Mouse (Mus musculus) mouse embryonic stem cell (cell line): ENCODE results near the gene Adcy3.

Experiments used
- in situ Hi-C, 2 experiments: fragments of 300-500 bp; cut with MboI; formaldehyde crosslinking; loops; 1 replicate in 1 of 2; 3 replicates in 1 of 2; pipeline ENCODE4 v1.14.3; 2019 to 2020; ENCODE audit warnings: low sequenced_read_pairs in 2 of 2, low pct_unique_long_range_greater_than_20kb in 1 of 2, mixed read lengths in 1 of 2; ENCODE audit not compliant: unreplicated experiment in 1 of 2

Adcy3 gene

DNA sequence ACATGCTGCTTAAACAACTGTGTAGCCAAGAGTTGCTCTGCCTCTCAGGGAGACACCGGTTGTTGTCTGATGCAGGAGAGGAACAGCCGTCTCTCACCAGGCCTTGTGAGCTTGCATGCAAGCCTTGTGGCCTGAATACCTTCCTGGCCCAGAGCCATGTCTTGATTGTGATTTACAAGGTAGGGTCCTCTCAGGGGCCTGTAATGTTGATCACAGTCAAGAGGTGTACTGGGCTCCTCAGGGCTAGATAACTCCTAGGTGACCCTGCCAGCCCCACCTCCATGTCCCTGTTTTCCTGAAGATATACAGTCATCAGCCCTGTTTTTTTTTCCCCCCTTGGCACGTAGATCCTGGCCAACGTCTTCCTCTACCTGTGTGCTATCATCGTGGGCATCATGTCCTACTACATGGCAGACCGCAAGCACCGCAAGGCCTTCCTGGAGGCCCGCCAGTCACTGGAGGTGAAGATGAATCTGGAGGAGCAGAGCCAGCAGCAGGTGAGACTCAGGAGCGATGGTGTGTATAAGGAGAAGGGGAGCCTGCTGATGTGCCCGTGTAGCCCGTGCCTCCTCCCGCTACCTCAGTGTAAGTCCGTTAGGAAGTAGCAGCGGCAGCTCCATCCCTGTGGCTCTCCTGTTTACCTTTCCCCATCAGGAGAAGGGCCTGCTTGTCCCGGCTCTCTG, 40.3 kb downstream of the Adcy3 start:
- in situ Hi-C loops: no loop called here

DNA sequence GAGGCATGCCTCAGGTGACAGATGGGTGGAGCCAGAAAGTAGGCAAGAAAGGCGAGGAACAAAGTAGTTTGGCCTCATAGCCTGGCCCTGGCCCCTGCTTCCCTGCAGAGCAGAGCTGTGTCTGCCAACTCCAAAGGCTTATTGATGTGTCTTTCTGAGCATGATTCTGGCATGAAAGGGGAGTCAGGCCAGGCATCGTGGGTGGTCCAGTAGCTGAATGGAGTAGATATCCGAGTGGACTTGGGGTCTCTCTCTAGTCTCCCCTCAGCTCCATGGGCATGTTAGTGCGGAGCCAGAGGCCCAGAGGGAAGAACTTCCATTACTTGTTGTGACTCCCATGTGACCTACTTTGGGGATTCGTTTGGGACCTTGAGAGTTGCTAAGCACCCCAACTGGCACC, 45.9 kb downstream of the Adcy3 start:
- in situ Hi-C loops: no loop called here

DNA sequence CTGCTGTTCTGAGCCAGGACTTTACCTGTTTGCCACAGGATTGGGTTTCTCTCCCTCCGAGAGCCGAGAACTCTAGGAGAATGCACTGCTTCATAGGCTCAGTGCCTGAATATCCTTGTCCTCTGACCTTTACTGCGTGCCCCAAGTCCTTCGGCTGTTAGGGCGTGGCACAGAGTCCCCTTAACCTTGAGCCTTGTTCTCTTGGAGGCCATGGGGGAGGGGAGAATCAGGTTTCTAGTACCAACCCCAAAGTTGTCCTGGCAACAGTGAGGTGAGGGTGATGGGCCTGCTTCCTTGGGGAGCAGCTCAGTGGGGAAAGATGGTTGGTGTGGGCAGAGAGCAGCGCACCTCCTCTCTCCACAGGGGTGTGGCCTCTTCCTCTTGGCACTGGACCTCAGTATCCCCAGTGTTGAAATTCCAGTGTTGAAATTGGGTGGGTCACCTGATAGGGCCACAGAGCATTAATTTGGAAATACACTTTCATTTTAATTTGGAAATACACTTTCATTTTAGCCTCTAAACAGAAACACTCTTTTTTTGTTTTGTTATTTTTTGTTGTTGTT, 46.8 kb downstream of the Adcy3 start:
- in situ Hi-C loops: no loop called here

DNA sequence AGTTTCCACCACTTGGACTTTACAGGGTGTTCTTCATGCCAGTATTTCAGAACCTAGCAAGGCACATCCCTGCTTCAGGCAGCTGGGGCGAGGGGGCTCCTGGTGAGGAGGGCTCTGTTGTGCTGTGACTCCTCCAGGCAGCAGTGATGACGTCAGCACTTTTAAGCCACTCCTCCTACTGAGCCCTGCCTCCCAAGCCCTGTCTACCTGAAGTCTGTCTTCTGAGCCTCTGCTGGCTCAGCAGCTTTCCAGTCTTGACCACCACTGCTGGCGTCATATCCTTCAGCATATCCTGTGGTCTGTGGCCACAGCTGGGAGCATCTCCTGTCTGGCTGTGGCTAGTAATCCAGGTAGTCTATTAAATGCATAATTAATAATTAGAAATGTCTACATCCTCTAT, 47.6 kb downstream of the Adcy3 start:
- in situ Hi-C loops: no loop called here

DNA sequence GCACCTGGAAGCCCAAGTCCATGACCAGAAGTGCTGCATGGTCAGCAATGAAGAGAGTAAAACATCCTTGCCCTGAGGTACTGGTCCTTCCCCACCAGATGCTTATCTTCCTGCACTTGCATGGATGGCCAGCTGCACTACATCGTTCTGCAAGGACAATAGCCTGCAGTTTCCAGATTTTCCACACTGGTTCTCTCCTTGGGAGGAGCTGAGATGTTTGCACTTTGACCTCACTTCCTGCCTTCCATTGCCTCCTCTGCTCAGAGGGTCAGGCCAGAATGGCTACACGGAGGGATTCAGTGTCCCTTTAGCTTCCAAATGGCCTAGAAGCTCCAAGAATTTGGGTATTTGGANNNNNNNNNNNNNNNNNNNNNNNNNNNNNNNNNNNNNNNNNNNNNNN, 51.7 kb downstream of the Adcy3 start:
- in situ Hi-C loops: no loop called here

DNA sequence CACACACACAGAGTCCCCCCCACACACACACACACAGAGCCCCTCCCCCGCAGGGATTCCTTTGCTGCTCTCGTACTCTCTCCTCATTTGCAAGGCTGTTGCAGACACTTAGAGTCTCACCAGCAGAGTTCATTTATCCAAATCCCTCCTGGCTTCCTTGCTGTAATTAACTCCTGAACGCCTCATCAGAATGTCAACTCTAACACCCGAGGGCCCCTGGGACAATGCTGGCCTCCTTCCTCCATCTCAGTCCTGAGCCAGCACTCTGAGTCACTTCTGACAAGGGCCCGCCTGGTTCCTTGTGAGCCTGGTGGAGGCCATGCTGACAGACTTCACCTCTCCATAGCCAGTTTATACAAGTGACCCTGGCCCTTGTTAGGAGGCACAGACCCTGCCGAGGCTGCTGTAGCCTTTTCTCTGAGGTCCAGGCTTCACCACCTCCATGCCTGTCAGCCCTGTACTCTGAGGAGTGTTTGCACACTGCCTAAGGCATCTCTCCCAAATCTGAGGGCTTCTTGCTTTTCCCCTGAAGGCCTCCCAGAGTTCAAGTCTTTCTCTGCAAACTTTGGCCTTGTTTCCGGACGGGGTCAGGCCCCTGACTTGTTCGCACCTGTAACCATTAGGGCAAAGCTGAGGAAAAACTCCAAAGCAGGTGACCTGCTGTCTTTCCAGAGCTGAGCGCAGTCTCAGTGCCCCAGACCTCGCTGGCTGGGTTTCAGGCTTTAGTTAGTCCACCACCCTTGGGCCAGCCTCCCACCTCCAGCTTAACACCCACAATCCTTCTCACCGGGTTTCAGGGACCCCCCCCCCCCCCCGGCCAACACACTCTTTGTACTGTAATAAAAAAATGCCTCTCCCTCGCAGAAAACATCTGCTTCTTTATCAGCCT, 55.5 kb downstream of the Adcy3 start:
- in situ Hi-C loops: no loop called here

DNA sequence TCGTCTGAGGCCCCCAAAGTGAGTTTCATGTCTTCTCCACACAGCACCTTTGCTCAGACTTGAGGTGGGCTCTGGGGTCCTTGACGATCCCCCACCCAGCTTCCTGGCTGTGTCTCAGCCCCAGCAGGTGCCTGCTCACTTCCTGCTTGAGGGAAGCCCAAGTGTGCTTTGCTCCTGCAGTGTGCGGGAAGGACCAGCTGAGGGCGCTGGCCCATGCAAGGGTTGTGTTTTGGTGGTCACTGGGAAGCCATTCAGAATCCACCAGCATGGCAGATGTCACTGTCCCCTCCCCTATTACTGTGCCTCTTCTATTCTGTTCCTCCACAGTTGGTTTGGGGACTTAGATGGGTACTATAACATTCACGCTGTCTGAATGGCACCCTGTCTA, 56.2 kb downstream of the Adcy3 start:
- in situ Hi-C loops: no loop called here

DNA sequence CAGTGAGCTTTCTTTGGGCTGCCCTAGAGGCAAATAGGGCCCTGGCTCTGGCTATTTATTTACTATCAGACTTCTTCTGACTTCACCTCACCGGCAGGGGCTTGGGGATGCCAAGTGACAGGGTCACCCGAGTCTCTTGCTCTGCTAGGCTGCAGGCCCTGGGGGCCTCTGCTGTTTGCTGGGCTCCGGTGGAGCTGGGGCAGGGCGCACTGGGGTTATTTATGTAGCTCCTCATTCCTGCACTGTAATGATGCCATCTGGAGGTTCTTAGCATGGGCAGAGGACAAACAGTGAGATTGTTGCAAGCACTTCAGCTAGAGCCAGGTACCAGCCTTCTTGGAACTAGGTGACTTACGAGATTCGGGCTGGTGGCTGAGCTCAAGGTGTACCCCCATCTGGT, 59.6 kb downstream of the Adcy3 start:
- in situ Hi-C loops: no loop called here

DNA sequence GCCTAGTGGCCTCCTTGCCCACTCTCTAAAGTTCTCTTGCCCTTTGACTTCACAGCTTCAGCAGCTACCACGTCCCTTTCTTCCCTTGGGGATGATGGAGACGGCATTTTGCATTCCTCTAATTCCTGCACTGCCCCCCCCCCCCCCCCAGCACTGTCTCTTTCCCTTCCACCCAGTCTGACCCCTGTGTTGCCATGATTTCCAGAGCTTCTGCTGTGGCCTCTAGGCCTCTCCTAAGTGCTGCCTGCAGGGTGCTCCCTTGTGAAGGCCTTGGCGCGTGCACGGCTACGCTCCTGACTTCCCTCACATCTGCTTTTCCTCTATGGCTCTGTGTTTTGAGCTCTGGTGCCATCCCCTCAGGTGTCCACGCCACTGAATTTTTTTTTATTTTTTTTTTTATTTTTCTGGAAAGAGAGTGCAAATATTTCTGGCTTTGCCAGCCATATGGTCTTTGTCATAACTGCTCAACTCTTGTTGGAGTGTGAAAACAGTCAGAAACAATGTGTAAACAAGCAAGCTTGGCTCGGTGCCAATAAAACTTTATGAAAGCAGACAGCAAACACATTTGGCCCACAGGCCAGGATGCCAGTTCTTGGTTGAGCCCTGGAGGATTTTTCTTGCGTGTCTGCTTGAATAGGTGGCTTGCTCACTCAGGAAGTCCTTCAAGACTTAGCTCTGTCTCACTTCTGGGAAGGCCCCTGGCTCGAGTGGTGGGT, 60.3 kb downstream of the Adcy3 start:
- in situ Hi-C loops: no loop called here

DNA sequence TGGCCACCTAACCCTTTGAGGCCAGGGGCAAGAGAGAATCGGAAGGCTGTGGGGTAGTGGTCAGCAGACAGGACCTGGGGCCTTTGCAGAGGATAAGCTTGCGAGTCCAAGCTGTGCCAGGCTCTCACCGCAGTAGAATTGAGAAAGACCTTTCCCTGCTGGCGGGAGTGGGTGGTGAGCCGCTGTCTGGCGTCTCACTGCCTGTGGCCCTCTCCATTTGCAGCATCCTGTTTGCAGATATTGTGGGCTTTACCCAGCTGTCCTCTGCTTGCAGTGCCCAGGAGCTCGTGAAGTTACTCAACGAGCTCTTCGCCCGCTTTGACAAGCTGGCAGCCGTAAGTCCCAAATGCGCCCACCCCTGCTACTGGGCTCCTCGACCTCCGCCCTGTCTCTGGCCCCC, 61.7 kb downstream of the Adcy3 start:
- in situ Hi-C loops: no loop called here

DNA sequence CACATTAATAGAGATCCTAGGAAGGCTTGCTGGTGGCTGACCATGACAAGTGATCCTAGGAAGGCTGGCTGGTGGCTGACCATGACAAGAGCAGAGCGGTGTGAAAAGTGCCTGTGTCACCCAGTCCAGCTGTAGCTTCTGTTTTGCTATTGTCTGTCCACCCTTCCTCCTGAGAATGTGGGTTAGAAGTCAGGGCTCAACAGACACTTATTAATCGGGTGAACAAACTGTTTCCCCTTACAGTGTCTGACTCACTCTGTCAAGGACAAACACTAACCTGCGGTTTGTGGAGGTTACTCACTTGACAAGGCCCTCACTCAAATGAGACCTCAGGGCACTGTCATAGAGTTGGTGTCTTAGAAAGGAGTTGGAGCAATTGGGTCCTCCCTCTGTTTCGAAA, 65.8 kb downstream of the Adcy3 start:
- in situ Hi-C loops: no loop called here

DNA sequence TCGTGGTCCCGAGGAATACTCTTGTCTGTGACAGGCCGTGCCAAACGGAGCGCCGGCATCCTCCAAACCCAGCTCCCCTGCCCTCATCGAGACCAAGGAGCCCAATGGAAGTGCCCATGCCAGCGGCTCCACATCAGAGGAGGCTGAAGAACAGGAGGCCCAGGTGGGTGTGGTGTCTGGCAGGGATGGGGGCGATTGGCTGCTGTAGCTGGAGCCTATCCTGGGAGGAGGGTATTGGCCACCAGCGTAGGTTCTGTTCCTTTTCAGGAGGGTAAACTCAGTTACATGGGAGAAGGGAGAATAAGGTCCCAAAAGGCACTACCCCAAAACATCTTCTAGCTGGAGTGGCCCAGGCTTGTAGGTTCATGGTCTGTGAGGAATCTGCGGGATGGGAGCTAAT, 66.4 kb downstream of the Adcy3 start:
- in situ Hi-C loops: no loop called here

DNA sequence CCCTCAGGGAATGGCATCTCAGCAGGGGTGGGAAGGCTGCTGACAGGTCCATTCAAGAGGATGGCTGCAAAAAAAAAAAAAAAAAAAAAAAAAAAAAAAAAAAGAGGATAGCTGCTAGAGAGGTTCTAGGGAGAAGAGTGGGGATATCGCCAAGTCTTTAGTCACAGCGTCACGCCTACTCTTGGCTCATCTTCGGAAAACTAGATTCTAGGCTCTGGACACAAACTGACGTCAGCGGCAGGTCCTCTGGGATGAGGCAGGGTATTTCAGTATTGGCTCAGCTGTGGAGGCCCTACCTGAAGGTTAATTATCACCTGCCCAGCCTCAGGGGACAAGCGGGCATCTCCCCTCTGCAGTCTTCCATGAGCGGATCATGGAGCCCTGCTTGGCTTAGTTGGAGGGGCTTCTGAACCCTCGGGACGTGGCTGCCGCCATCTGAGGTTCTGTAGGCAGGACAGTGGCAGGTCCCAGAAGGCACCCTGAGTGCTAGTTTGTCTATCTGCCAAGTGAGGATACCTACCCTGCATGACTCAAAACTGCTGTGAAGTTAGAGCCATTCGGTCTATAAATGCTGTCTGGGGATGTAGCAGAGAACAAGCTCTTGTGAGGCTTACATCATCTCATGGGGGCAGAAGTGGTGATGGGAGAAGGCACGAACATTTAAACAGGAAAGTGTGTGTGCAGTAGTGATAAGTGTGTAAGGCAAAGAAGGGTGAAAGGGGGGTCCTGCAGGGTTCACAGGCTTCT, 68.7 kb downstream of the Adcy3 start:
- in situ Hi-C loops: no loop called here

DNA sequence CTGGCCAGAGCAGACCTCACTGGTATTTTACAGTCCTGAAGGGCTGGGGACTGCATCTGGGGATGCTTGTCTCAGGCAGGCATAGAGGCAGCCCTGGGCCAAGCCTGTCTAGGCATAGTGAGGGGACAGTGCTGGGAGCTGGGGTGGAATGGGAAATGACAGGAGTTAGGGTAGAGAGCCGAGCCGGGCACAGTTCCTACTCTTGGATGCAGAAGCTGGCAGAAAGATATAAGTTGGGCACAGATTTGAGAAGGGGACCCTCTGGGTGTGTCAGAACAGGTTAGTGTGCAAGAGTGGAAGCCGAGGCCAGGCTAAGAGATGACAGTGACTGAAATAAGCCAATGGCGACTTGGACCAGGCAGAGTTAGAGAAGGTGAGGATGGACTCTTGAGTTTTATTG, 69.3 kb downstream of the Adcy3 start:
- in situ Hi-C loops: no loop called here

DNA sequence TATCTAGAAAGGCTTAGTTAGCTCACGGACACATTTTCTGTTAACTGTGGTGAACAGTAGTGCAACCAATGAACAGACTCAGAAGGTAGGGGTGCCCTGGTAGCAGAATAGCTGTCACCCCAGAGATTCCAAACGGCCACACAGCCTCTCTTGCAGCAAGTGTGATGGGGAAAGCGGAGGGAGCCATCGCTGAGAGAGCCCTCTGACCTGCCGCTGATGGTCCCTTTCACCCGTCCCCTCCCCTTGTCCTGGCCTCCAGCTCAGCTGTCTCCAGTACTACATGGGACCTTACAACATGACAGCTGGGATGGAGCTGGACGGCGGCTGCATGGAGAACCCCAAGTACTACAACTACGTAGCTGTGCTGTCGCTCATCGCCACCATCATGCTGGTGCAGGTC, 73.2 kb downstream of the Adcy3 start:
- in situ Hi-C loops: no loop called here

DNA sequence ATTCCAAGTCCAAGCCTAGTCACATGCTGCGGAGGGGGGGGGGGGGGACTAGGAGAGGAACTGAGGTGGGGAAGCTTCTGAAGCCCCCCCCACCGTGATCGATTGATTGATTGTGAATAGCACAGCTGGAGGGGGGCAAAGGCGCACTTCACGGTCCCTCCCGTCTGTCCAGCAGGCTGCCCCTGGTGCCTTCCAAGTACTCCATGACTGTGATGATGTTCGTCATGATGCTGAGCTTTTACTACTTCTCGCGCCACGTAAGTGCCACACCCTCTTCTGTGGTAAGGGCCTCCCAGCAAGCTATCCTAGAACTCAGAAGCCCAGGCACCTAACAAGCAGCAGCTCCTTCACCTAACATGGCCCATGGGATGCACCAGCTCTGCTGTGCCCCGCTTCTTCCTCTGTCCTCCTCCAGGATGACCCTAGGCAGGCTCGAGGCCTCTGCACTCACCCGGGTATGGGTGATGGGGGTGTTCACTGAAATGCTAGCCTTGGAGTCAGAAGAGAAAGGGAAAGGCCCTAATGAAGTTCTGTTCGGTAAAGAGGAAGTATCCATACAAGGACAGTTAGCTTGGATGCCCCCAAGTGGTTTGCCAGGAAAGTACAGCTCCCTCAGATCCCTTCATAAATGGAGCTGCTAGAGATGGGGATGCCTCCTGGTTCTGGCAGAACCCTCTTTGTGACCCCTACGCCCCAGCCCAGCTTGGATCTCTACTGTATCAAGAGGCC, 75.7 kb downstream of the Adcy3 start:
- in situ Hi-C loops: no loop called here

DNA sequence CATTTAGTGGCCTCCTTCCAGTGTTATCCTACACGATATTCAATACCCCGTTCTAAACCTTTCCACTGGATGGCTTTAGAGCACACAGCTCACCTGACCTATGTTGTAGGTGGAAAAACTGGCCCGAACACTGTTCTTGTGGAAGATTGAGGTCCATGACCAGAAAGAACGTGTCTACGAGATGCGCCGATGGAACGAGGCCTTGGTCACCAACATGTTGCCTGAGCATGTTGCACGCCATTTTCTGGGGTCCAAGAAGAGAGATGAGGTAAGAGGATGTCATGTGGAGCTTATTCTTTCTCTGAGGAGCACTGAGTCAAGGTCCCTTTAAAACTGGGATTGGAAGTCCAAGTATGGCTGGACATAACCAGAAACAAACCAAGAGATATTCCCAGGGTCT, 76.3 kb downstream of the Adcy3 start:
- in situ Hi-C loops: no loop called here

DNA sequence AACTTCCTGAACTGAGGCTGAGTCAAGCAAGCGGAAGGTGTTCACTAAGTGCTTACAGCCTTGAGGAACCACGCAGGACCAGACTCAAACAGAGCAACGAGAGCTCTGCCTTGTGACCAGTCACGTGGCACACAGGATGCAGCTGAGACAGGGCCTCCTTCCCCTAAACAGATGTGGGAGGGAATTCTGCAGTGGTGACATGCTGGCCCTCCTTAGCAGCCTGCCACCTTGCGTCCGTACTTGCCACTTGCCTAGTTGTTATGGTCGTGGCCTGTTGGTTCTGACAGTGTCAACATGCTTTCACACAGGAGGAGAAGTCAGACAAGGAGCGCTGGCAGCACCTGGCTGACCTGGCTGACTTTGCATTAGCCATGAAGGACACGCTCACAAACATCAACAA, 78.3 kb downstream of the Adcy3 start:
- in situ Hi-C loops: no loop called here
